Mouse (Mus musculus) cerebellum, postnatal 14 days (tissue): ENCODE measurements around the gene Olfr992.
"Not testable (repeated sequence)": the region's sequence is repeated elsewhere in the genome, so short reads cannot be mapped to it uniquely, and the experiment has no call there.

Source experiments
- DNase-seq, 2 experiments: peaks; one replicate each; pipeline ENCODE4 v3.0.0; 2021; ENCODE audit warnings: mixed read lengths in 2 of 2

Olfr992 gene

GRCm38 (mm10) chr2:85409369-85409768 is at the start of gene Olfr992:
Gene Olfr992 (minus strand): TSS chr2:85409469.
- no peak for DNase-seq

GRCm38 (mm10) chr2:85443539-85443938 is 34.3 kb upstream of the Olfr992 start, which contains the start of gene Olfr995:
Gene Olfr995 (minus strand): TSS chr2:85443639.
- DNase-seq: no peak

GRCm38 (mm10) chr2:85442546-85442945 is 33.3 kb upstream of the Olfr992 start:
- DNase-seq: no peak

- no peak for DNase-seq
These were observed 27.1 kb upstream of the Olfr992 start, which contains the start of gene Olfr994 for GRCm38 (mm10) chr2:85436351-85436750. Gene Olfr994 (minus strand): TSS chr2:85436451.

GRCm38 (mm10) chr2:85425893-85426292 is 16.6 kb upstream of the Olfr992 start:
- DNase-seq: no peak

- no peak for DNase-seq
These were observed 5.5 kb upstream of the Olfr992 start, which contains the start of gene Olfr993 for GRCm38 (mm10) chr2:85414777-85415176. Gene Olfr993 (minus strand): TSS chr2:85414877.

GRCm38 (mm10) chr2:85363127-85363526 is 46.1 kb downstream of the Olfr992 start, which contains the start of gene Olfr988:
Gene Olfr988 (minus strand): TSS chr2:85363227.
- DNase-seq: not testable (repeated sequence)
